Mouse (Mus musculus): ENCODE measurements at regions not wholly inside any gene's neighbourhood (a gene's known extent, or its start where the extent isn't known, plus 50 kb on each side); places are given as distances from the start of the nearest gene placed in this dataset.

DNA sequence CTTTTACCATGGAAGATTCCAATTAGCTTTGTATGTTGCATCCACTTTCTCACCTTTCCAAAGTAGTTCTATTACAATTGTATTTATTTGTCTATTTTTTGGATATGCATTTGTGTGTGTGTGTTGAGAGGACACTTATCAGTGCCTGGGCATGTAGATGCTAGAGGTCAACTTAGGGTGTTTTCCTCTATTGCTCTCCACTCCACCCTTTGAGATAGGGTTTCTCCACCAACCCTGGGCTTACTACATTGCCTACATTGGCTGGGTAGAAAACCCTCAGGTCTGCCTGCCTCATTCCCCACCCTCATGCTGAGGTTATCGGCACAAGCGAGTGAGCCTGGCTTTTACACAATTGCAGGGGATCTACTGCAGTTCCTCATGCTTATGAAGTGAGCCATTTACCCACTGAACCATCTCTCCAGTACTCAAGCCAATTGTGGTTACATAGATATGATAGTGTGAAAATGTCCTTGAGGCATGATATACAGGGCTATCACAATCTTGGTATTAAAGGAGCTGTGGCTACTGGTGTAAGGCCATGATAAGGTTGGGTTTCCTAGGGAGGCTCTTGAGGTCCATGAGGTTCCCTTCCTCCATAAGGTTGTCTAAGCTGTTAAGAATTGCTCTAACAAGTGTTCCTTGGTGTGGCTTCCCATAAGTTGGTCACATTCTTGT lies 87.6 kb downstream of the Otud1 start:
- TF ChIP-seq CTCF (conservative IDR thresholded peaks at IDR 0.05; ENCODE audit: low read length) (no peak), POU5F1 (IDR thresholded peaks at IDR 0.05; ENCODE audit: borderline replicate concordance, low read length) (no peak), NANOG (IDR thresholded peaks at IDR 0.05; ENCODE audit: borderline replicate concordance, low read length) (no peak)
